Mouse (Mus musculus) bone marrow, adult 2 months (tissue): ENCODE measurements around the gene Mlh1.

Experiments
- CTCF ChIP-seq: fragments of 200-500 bp; IDR thresholded peaks from 2 replicates; pipeline ENCODE4 v1.5.1; 2011; ENCODE audit warnings: low read length, control low read depth; ENCODE audit not compliant: control insufficient read depth, insufficient read depth
- POLR2A ChIP-seq: fragments of 200-500 bp; IDR thresholded peaks from 2 replicates; pipeline ENCODE4 v1.6.1; 2011; ENCODE audit warnings: low read depth, mild to moderate bottlenecking, control low read depth, low read length, borderline replicate concordance; ENCODE audit not compliant: control insufficient read depth

DNA sequence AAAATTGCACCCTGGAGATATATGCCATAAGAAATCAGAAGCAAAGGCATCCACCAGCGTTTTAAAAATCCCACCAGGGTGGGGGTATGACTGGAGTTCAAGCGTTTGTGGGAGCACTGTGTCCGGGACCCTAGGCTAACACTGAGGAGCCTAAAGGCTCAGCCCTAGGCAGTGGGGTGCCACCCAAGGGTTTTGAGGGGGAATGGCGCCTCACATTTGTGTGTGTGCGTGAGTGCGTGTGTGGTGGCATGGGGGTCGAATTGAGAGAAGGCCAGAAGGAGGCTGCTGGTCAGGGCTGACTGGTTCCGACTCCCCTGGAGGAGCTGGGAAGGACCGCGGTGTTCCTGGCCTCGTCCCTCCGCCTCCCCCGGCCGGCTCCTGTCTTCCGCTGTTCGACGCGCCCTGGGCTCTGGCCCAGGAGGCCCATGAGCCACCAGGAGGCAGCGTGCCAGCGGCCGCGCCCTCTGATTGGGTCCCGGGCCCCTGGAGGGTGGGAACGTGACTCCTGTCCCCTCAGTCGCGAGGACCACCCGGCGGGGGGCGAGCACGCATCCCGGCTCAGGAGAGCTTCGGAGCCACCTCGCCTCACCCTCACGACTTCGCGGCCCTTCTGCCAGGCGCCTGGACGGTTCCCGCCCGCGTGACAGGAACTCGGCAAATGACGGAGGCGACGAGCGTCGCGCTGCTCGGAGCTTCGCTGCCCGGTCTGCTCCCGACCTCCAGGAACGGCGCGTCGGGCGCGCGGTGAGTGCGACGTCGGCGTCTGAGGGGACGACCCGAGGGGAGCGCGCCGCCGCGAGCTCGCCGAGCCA, 39.6 kb upstream of the Mlh1 start, which contains the start of gene Trank1:
- TF ChIP-seq CTCF (no peak), POLR2A (no peak)
